Mouse (Mus musculus) ES-Bruce4 (cell line): ENCODE measurements at regions not wholly inside any gene's neighbourhood (a gene's known extent, or its start where the extent isn't known, plus 50 kb on each side); places are given as distances from the start of the nearest gene placed in this dataset.

Source experiments
- CTCF ChIP-seq: IDR thresholded peaks from one replicate; pipeline ENCODE4 v1.8.1; 2011; ENCODE audit warnings: low read depth, low read length
- EP300 ChIP-seq: IDR thresholded peaks from 2 replicates; pipeline ENCODE4 v1.6.1; 2011; ENCODE audit warnings: low read depth, low read length; ENCODE audit not compliant: insufficient read depth
- POLR2A ChIP-seq: IDR thresholded peaks from one replicate; pipeline ENCODE4 v1.8.1; 2011; ENCODE audit warnings: low read length; ENCODE audit not compliant: insufficient read depth

- TF ChIP-seq CTCF (no peak), POLR2A (no peak), EP300 (no peak)
Measured at GRCm38 (mm10) chr8:8797521-8797920, 107.2 kb upstream of the Arglu1 start.
